Mouse (Mus musculus): Measurements from ENCODE around the gene St6galnac1.

GRCm38 (mm10) chr11:116814076-116814883 is 39.0 kb upstream of the St6galnac1 start:
- TF ChIP-seq CTCF (IDR thresholded peaks at IDR 0.05; ENCODE audit: low read depth) (no peak), EP300 (IDR thresholded peaks at IDR 0.05; ENCODE audit: low read depth) (no peak)

Measured in liver, embryonic 14.5 days (tissue).